Mouse (Mus musculus) stomach, postnatal 0 days (tissue): ENCODE results near the gene Gal3st1. TPM values are rescaled to one million over a fixed set of nuclear protein-coding genes. Genes with fewer than 3 reads are reported as not detected.

Source experiments
- ATAC-seq: fragments of 200-750 bp; cut with Nextera tagmentation; 2 replicates; pipeline ENCODE4 v1.8.0; 2017; ENCODE audit not compliant: low FRiP score, low TSS enrichment
- DNase-seq: peaks from one replicate; pipeline ENCODE4 v3.0.0-alpha.2; 2016; ENCODE audit warnings: low spot score
- H3K27ac ChIP-seq: fragments of 300-500 bp; sonication (generic); replicated peaks from 2 replicates; pipeline ENCODE4 v1.5.1; 2014; ENCODE audit warnings: mild to moderate bottlenecking, control low read depth
- H3K27me3 ChIP-seq: fragments of 300-500 bp; sonication (generic); 2 replicates; pipeline ENCODE4 v1.6.1; 2014; ENCODE audit warnings: low read length; ENCODE audit not compliant: control insufficient read depth, insufficient read depth
- H3K36me3 ChIP-seq: fragments of 300-500 bp; sonication (generic); 2 replicates; pipeline ENCODE4 v1.6.1; 2014; ENCODE audit warnings: low read length, mixed read lengths; ENCODE audit not compliant: control insufficient read depth, insufficient read depth
- H3K4me1 ChIP-seq: fragments of 300-500 bp; sonication (generic); replicated peaks from 2 replicates; pipeline ENCODE4 v1.6.1; 2014; ENCODE audit warnings: antibody characterized with exemption; ENCODE audit not compliant: control insufficient read depth, insufficient read depth
- H3K4me2 ChIP-seq: fragments of 300-500 bp; sonication (generic); replicated peaks from 2 replicates; pipeline ENCODE4 v1.6.1; 2014; ENCODE audit warnings: low read depth, mild to moderate bottlenecking, control low read depth, moderate library complexity
- H3K4me3 ChIP-seq: fragments of 300-500 bp; sonication (generic); 2 replicates; pipeline ENCODE4 v1.5.1; 2014; ENCODE audit warnings: low read depth, low read length, control low read depth
- H3K9ac ChIP-seq: fragments of 300-500 bp; sonication (generic); 2 replicates; pipeline ENCODE4 v1.6.1; 2014; ENCODE audit warnings: mild to moderate bottlenecking, low read length, control low read depth, mixed read lengths
- H3K9me3 ChIP-seq: fragments of 300-500 bp; sonication (generic); 2 replicates; pipeline ENCODE4 v1.6.1; 2016; ENCODE audit warnings: low read length; ENCODE audit not compliant: control insufficient read depth
- CTCF ChIP-seq: IDR thresholded peaks from 2 replicates; pipeline ENCODE4 v1.5.1; 2016; ENCODE audit warnings: antibody characterized with exemption, low read depth, mild to moderate bottlenecking, moderate library complexity
- EP300 ChIP-seq: optimal IDR thresholded peaks from 2 replicates; pipeline ENCODE3; 2016; ENCODE audit warnings: antibody characterized with exemption
- WGBS: fragments of 180-500 bp; shearing (Covaris S2); extraction: QIAGEN DNeasy Blood & Tissue Kit; methylation state at CpG from one replicate; pipeline ENCODE4 v1.1.7; 2014; 5-methylcytosine and 5-hydroxymethylcytosine counted together
- polyA plus RNA-seq: library from polyadenylated mRNA; unstranded; fragments of >200 nt; fragmentation: Nextera tagmentation; extraction: Ambion mirVana; gene quantifications from 2 replicates; pipeline ENCODE4 v1.2.1, GENCODE M21; 2015

Gene Gal3st1
- polyA plus RNA-seq, 1 experiment from 2014 or later = 43.4 TPM

DNA sequence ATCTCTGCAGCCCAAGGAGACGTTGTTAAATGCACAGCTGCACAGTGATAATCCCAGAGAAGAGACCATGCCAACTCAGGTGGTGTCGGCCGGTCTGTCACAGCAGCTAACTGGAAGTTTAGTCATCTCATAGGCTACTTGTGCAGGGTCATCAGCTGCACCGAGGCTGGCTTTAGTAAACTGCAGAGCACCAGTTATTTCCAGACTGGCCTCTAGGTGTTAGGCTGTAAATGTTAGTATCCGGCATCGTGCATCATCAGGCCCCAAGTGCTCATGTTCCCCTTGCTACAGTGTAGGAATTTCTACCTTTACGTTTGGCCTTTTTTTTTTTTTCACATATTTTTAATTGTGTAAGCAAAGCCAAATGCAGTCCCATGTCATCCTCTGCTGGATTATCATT lies 50.0 kb downstream of the Gal3st1 start:
- WGBS = 65% methylated on average over 7 of the region's 7 CpGs
- TF ChIP-seq EP300 (no peak), CTCF (no peak)

DNA sequence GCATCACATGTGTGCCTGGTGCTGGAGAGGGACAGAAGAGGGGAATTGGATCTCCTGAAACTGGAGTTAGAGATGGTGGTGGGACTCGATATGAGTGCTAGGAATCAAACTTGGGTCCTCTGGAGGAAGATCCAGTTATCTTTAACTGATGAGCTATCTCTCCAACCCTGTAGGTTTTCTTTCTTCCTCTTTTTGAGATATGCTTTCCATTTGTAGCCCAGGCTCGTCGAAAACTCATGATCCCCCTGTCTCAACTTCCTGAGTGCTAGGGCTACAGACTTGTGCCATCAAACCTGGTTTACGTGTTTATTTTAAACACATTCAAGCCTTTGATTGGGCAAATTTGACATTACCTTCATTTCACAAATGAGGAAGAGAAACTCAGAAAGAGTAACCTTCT lies 50.7 kb downstream of the Gal3st1 start:
- DNase-seq (no peak), ATAC-seq (no peak)
- Histone ChIP-seq H3K9me3 (no peaks in the 10 kb centered on the region), H3K4me2 (no peak overlapping the region), H3K4me1 (no peaks in the 10 kb centered on the region), H3K9ac (no peak overlapping the region), H3K27ac (no peak overlapping the region), H3K4me3 (no peak overlapping the region), H3K36me3 (no peaks in the 10 kb centered on the region), H3K27me3 (no peaks in the 10 kb centered on the region)
- TF ChIP-seq EP300 = no peak
- WGBS = 82% methylated on average over 4 of the region's 4 CpGs

More for the DNA sequence above, 50.0 kb downstream of the Gal3st1 start:
- Histone ChIP-seq H3K9me3 (no peaks in the 10 kb centered on the region), H3K27ac (no peak overlapping the region), H3K9ac (no peak overlapping the region), H3K4me3 (no peak overlapping the region), H3K4me1 (no peaks in the 10 kb centered on the region), H3K36me3 (no peaks in the 10 kb centered on the region), H3K4me2 (no peak overlapping the region), H3K27me3 (no peaks in the 10 kb centered on the region)
- ATAC-seq = no peak
- DNase-seq = peak; percentile 12

DNA sequence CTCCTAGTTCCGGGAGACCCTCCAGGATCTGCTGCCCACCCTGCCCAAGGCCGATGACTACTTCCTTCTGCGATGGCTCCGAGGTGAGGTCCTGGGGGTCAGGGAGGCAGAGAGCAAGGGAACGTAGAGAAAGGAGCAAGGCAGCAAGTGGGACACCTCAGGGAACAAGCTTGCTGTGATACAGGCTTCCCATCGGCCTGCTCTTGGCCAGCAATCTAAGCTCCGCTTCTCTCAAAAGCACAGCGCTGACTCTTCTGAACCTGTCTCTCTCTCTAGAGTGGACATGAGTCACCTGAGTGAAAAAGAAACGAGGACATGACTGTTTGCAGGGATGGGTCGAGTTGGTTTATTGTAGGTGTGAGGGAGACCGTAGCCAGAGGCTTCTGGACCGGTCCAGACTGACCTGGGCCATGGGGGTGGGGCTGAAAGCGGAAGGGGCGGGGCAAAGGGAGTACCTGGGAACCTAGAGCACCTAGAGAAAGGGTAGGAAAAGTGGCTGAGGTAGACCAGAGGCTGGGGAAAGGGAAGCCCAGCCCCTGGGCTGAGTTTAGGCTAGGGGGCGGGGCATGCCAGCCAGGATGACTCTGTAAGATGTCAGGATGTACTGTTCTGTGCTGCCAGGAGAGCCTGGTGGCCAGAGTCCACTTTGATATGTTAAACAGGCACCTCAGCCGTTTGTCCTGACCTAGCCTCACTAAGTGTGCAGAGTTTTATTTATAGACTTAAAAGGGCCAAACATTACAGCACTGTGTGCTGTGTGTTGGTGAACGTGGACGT lies 51.9 kb downstream of the Gal3st1 start:
- no peaks in the 10 kb centered on the region for H3K9me3 ChIP-seq
- no peaks in the 10 kb centered on the region for H3K36me3 ChIP-seq
- no peak overlapping the region for H3K4me3 ChIP-seq
- DNase-seq = peak; percentile 51
- TF ChIP-seq EP300 (no peak), CTCF (no peak)
- no peak overlapping the region for H3K4me2 ChIP-seq
- no peaks in the 10 kb centered on the region for H3K27me3 ChIP-seq
- no peaks in the 10 kb centered on the region for H3K4me1 ChIP-seq
- H3K27ac ChIP-seq = no peak overlapping the region; the same call in 1 of the 2 replicates
- WGBS = 55% methylated on average over 17 of the region's 18 CpGs
- H3K9ac ChIP-seq = no peak overlapping the region
- ATAC-seq = peak; percentile 68

DNA sequence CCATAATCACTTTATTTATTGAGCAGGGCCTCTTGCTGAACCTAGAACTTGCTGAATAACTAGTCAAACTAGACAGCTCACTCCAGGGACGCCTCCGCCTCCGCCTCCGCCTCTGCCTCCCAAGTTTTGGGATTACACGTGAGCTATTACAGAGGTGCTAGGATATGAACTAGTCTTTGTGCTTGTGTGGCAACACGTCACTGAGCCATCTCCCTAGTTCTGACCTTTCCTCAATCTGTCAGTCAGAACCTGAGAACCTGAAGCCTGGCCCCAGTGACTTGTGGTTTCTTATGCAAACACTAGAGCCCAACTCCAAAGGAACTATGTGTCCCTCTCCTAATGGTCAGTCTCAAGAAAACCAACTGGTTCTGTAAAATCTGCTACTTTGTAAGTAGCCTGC lies 52.5 kb downstream of the Gal3st1 start:
- no peak; the same call in 1 of the 2 replicates for ATAC-seq
- DNase-seq = peak; percentile 30
- 74% methylated on average over 6 of the region's 6 CpGs for WGBS

DNA sequence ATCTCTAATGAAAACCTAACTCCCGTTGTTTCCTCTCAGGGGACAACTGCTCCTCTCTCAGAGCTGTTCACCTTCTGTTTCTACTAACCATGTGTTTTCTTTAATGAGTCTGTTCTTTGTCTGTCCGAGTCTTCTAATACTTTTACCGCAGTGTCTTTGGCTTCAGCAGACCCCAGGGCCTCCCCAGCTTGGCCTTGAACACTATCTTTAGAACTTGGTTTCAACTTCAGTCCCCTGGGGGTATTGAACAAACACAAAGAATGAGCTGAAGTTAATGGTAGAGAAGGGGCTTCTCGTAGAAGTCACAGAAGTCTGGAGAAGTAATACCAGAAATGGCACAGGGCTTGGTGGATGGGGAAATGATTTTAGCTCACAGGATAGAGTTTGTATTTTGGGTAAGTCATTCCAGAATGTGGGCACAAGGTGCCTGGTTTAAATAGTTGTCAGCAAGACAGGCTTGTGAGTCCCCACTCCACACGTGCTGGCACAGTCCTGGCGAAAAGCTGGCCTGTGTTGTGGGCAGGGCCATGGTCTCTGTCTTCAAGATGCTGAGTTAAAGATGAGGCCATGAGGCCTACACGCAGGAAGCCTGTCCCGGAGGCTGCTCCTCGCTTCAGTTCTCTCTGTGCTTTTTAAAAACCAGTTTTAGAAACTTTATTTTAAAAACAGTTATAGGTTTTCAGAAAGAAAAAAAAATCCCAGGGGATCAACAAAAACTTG lies 53.1 kb downstream of the Gal3st1 start:
- no peaks in the 10 kb centered on the region for H3K9me3 ChIP-seq
- H3K27ac ChIP-seq = no peak overlapping the region
- H3K36me3 ChIP-seq = no peaks in the 10 kb centered on the region
- no peak overlapping the region for H3K4me3 ChIP-seq
- H3K4me2 ChIP-seq = no peak overlapping the region
- 69% methylated on average over 9 of the region's 9 CpGs for WGBS
- H3K4me1 ChIP-seq = no peaks in the 10 kb centered on the region
- no peaks in the 10 kb centered on the region for H3K27me3 ChIP-seq
- H3K9ac ChIP-seq = no peak overlapping the region
- DNase-seq (no peak), ATAC-seq (no peak)
- TF ChIP-seq EP300 (no peak), CTCF (no peak)

More for the DNA sequence above, 52.5 kb downstream of the Gal3st1 start:
- TF ChIP-seq EP300 (no peak), CTCF (no peak)
- Histone ChIP-seq H3K9ac (no peak overlapping the region), H3K36me3 (no peaks in the 10 kb centered on the region), H3K27me3 (no peaks in the 10 kb centered on the region), H3K27ac (no peak overlapping the region), H3K9me3 (no peaks in the 10 kb centered on the region), H3K4me3 (no peak overlapping the region), H3K4me2 (no peak overlapping the region), H3K4me1 (no peaks in the 10 kb centered on the region)

DNA sequence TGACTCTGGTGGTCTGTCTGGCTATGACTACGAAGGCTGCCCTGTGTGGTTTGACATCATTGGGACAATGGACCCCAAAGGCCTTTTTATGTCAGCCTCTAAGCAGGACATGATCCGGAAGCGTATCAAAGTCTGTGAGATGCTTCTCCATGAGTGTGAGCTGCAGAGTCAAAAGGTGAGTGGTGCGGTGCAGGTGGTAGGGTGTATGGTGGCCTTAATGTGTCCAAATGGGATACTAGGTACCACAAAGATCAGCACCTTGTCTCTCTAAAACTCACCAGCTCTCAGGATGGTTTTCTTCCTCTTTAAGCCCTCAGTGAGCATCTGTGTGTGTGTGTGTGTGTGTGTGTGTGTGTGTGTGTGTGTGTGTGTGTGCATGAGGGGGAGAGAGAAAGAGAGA lies 56.5 kb downstream of the Gal3st1 start:
- TF ChIP-seq CTCF = no peak
- TF ChIP-seq EP300 = no peak
- H3K4me3 ChIP-seq = no peak overlapping the region
- no peak for ATAC-seq
- H3K27me3 ChIP-seq = no peaks in the 10 kb centered on the region
- no peaks in the 10 kb centered on the region for H3K4me1 ChIP-seq
- no peaks in the 10 kb centered on the region for H3K9me3 ChIP-seq
- no peak overlapping the region for H3K27ac ChIP-seq
- H3K4me2 ChIP-seq = no peak overlapping the region
- 87% methylated on average over 4 of the region's 4 CpGs for WGBS
- H3K9ac ChIP-seq = no peak overlapping the region
- no peaks in the 10 kb centered on the region for H3K36me3 ChIP-seq
- DNase-seq = no peak
